Mouse (Mus musculus) embryonic facial prominence, embryonic 15.5 days (tissue): Measurements from ENCODE around the gene Slc35g2. TPM values are rescaled to one million over a fixed set of nuclear protein-coding genes. Genes with fewer than 3 reads are reported as not detected.
A peak's percentile ranks its signal among the peaks of the same experiment; 100 is the strongest.

ENCODE experiments used
- ATAC-seq: fragments of 200-750 bp; cut with Nextera tagmentation; 2 replicates; pipeline ENCODE4 v1.8.0; 2017; ENCODE audit warnings: low read depth, moderate TSS enrichment; ENCODE audit not compliant: insufficient number of reproducible peaks, low FRiP score, low TSS enrichment
- H3K27ac ChIP-seq: fragments of 300-500 bp; sonication (generic); replicated peaks from 2 replicates; pipeline ENCODE4 v1.5.1; 2015; ENCODE audit warnings: mild to moderate bottlenecking, inconsistent platforms
- H3K27me3 ChIP-seq: fragments of 300-500 bp; sonication (generic); 2 replicates; pipeline ENCODE4 v1.6.1; 2015; ENCODE audit warnings: inconsistent platforms
- H3K36me3 ChIP-seq: fragments of 300-500 bp; sonication (generic); 2 replicates; pipeline ENCODE4 v1.6.1; 2015; ENCODE audit warnings: mild to moderate bottlenecking, inconsistent platforms
- H3K4me1 ChIP-seq: fragments of 300-500 bp; sonication (generic); 2 replicates; pipeline ENCODE4 v1.6.1; 2015; ENCODE audit warnings: inconsistent platforms
- H3K4me2 ChIP-seq: fragments of 300-500 bp; sonication (generic); replicated peaks from 2 replicates; pipeline ENCODE4 v1.6.1; 2015; ENCODE audit warnings: mild to moderate bottlenecking, inconsistent platforms
- H3K4me3 ChIP-seq: fragments of 300-500 bp; sonication (generic); replicated peaks from 2 replicates; pipeline ENCODE4 v1.5.1; 2015; ENCODE audit warnings: mild to moderate bottlenecking, inconsistent platforms
- H3K9ac ChIP-seq: fragments of 300-500 bp; sonication (generic); 2 replicates; pipeline ENCODE4 v1.6.1; 2015; ENCODE audit warnings: inconsistent platforms
- H3K9me3 ChIP-seq: fragments of 300-500 bp; sonication (generic); replicated peaks from 2 replicates; pipeline ENCODE4 v1.6.1; 2016; ENCODE audit warnings: inconsistent platforms
- WGBS: fragments of 180-500 bp; shearing (Covaris S2); methylation state at CpG from one replicate; pipeline ENCODE4 v1.1.7; 2015; 5-methylcytosine and 5-hydroxymethylcytosine counted together
- polyA plus RNA-seq: library from polyadenylated mRNA; unstranded; fragments of >200 nt; fragmentation: Nextera tagmentation; extraction: Ambion mirVana; gene quantifications from 2 replicates; pipeline ENCODE4 v1.2.1, GENCODE M21; 2015

Slc35g2 gene
- 4.1 and 4.8 TPM in 2 replicates for polyA plus RNA-seq

- H3K4me3 ChIP-seq, result peak within 1 kb of the TSS; percentile 69
- ATAC-seq, result peak; percentile 80
- H3K9me3 ChIP-seq, result no peaks in the 10 kb centered on the region
- H3K4me2 ChIP-seq, result peak within 1 kb of the TSS; percentile 96
- H3K27me3 ChIP-seq, result no peaks in the 10 kb centered on the region
- H3K36me3 ChIP-seq, result no peaks in the 10 kb centered on the region
- under 1% methylated on average over 55 of the region's 55 CpGs for WGBS
- H3K27ac ChIP-seq, result 0 out of 2 replicates have a peak within 1 kb of the TSS, but pooled peaks have one; percentile 1
- peak within 1 kb of the TSS; percentile 53 for H3K9ac ChIP-seq
- H3K4me1 ChIP-seq, result peaks cover 11% of the 10 kb centered on the region
These were observed at the start of gene Slc35g2 for GRCm38 (mm10) chr9:100570626-100571233. Slc35g2 (minus strand) TSS chr9:100571090.

- H3K4me1 ChIP-seq, result no peaks in the 10 kb centered on the region
- 28% methylated on average over 11 of the region's 11 CpGs for WGBS
- no peak overlapping the region for H3K4me3 ChIP-seq
- H3K27ac ChIP-seq, result no peak overlapping the region
- no peaks in the 10 kb centered on the region for H3K27me3 ChIP-seq
- ATAC-seq, result no peak
- H3K9me3 ChIP-seq, result no peaks in the 10 kb centered on the region
- no peak overlapping the region for H3K9ac ChIP-seq
- H3K36me3 ChIP-seq, result no peaks in the 10 kb centered on the region
- 0 out of 2 replicates have a peak overlapping the region, but pooled peaks have one; percentile 17 for H3K4me2 ChIP-seq
These were observed 46.1 kb upstream of the Slc35g2 start for GRCm38 (mm10) chr9:100616947-100617346.

GRCm38 (mm10) chr9:100613501-100614071, 42.7 kb upstream of the Slc35g2 start:
- Histone ChIP-seq H3K36me3 (no peaks in the 10 kb centered on the region), H3K9me3 (no peaks in the 10 kb centered on the region), H3K4me2 (no peak overlapping the region), H3K9ac (no peak overlapping the region), H3K27ac (no peak overlapping the region), H3K4me3 (no peak overlapping the region), H3K27me3 (no peaks in the 10 kb centered on the region), H3K4me1 (no peaks in the 10 kb centered on the region)
- no peak for ATAC-seq
- WGBS, result 79% methylated on average over 3 of the region's 3 CpGs

GRCm38 (mm10) chr9:100605985-100606554, 35.2 kb upstream of the Slc35g2 start:
- H3K9ac ChIP-seq, result no peak overlapping the region
- H3K27me3 ChIP-seq, result no peaks in the 10 kb centered on the region
- H3K27ac ChIP-seq, result no peak overlapping the region
- H3K9me3 ChIP-seq, result no peaks in the 10 kb centered on the region
- no peak for ATAC-seq
- WGBS, result 21% methylated on average over 7 of the region's 7 CpGs
- no peak overlapping the region for H3K4me2 ChIP-seq
- no peaks in the 10 kb centered on the region for H3K36me3 ChIP-seq
- no peak overlapping the region for H3K4me3 ChIP-seq
- peaks cover 3% of the 10 kb centered on the region; the same call in 1 of the 2 replicates for H3K4me1 ChIP-seq

GRCm38 (mm10) chr9:100605522-100605921, 34.6 kb upstream of the Slc35g2 start:
- WGBS, result 74% methylated on average over 1 of the region's 1 CpGs
- Histone ChIP-seq H3K36me3 (no peaks in the 10 kb centered on the region), H3K4me2 (no peak overlapping the region)

GRCm38 (mm10) chr9:100603156-100603555, 32.3 kb upstream of the Slc35g2 start:
- H3K9ac ChIP-seq, result no peak overlapping the region
- no peaks in the 10 kb centered on the region for H3K9me3 ChIP-seq
- ATAC-seq, result no peak
- no peaks in the 10 kb centered on the region for H3K36me3 ChIP-seq
- H3K4me1 ChIP-seq, result peaks cover 3% of the 10 kb centered on the region; the same call in 1 of the 2 replicates
- H3K27ac ChIP-seq, result no peak overlapping the region
- WGBS, result 63% methylated on average over 5 of the region's 5 CpGs
- H3K27me3 ChIP-seq, result no peaks in the 10 kb centered on the region
- H3K4me2 ChIP-seq, result no peak overlapping the region
- no peak overlapping the region for H3K4me3 ChIP-seq

More at GRCm38 (mm10) chr9:100605522-100605921, 34.6 kb upstream of the Slc35g2 start:
- H3K4me1 ChIP-seq, result peaks cover 3% of the 10 kb centered on the region; the same call in 1 of the 2 replicates
- no peak overlapping the region for H3K27ac ChIP-seq
- H3K27me3 ChIP-seq, result no peaks in the 10 kb centered on the region
- no peak for ATAC-seq
- H3K9ac ChIP-seq, result no peak overlapping the region
- no peaks in the 10 kb centered on the region for H3K9me3 ChIP-seq
- H3K4me3 ChIP-seq, result no peak overlapping the region

GRCm38 (mm10) chr9:100602130-100602529, 31.2 kb upstream of the Slc35g2 start:
- Histone ChIP-seq H3K36me3 (no peaks in the 10 kb centered on the region), H3K9ac (no peak overlapping the region), H3K4me3 (no peak overlapping the region), H3K9me3 (no peaks in the 10 kb centered on the region), H3K4me1 (peaks cover 3% of the 10 kb centered on the region; the same call in 1 of the 2 replicates), H3K27ac (no peak overlapping the region), H3K4me2 (no peak overlapping the region), H3K27me3 (no peaks in the 10 kb centered on the region)
- WGBS, result 78% methylated on average over 1 of the region's 1 CpGs
- no peak for ATAC-seq

GRCm38 (mm10) chr9:100599761-100600328, 29.0 kb upstream of the Slc35g2 start:
- Histone ChIP-seq H3K27me3 (no peaks in the 10 kb centered on the region), H3K4me3 (no peak overlapping the region), H3K4me1 (no peaks in the 10 kb centered on the region), H3K9me3 (no peaks in the 10 kb centered on the region), H3K9ac (no peak overlapping the region), H3K27ac (no peak overlapping the region), H3K36me3 (no peaks in the 10 kb centered on the region), H3K4me2 (no peak overlapping the region)
- no peak for ATAC-seq
- WGBS, result 45% methylated on average over 3 of the region's 3 CpGs

- Histone ChIP-seq H3K27me3 (no peaks in the 10 kb centered on the region), H3K4me3 (no peak within 1 kb of the TSS), H3K4me1 (no peaks in the 10 kb centered on the region), H3K36me3 (no peaks in the 10 kb centered on the region), H3K27ac (no peak within 1 kb of the TSS), H3K9ac (no peak within 1 kb of the TSS), H3K9me3 (no peaks in the 10 kb centered on the region), H3K4me2 (no peak within 1 kb of the TSS)
- 80% methylated on average over 8 of the region's 8 CpGs for WGBS
- no peak for ATAC-seq
These were observed 26.7 kb upstream of the Slc35g2 start, which contains the start of gene Stag1 for GRCm38 (mm10) chr9:100597546-100597945. Stag1 (plus strand) TSS chr9:100597798.

GRCm38 (mm10) chr9:100596317-100596716, 25.4 kb upstream of the Slc35g2 start:
- WGBS, result 87% methylated on average over 8 of the region's 8 CpGs
- Histone ChIP-seq H3K27me3 (no peaks in the 10 kb centered on the region), H3K27ac (no peak overlapping the region), H3K36me3 (no peaks in the 10 kb centered on the region), H3K4me1 (no peaks in the 10 kb centered on the region), H3K4me2 (no peak overlapping the region), H3K4me3 (no peak overlapping the region), H3K9me3 (no peaks in the 10 kb centered on the region), H3K9ac (no peak overlapping the region)
- ATAC-seq, result no peak

GRCm38 (mm10) chr9:100590462-100590861, 19.6 kb upstream of the Slc35g2 start:
- no peak overlapping the region for H3K4me3 ChIP-seq
- H3K4me1 ChIP-seq, result no peaks in the 10 kb centered on the region
- no peaks in the 10 kb centered on the region for H3K27me3 ChIP-seq
- no peaks in the 10 kb centered on the region for H3K36me3 ChIP-seq
- H3K27ac ChIP-seq, result no peak overlapping the region
- no peak for ATAC-seq
- H3K4me2 ChIP-seq, result no peak overlapping the region
- no peaks in the 10 kb centered on the region for H3K9me3 ChIP-seq
- no peak overlapping the region for H3K9ac ChIP-seq
- 50% methylated on average over 4 of the region's 4 CpGs for WGBS
